Mouse (Mus musculus): ENCODE measurements around the gene Ogfod2.

DNA sequence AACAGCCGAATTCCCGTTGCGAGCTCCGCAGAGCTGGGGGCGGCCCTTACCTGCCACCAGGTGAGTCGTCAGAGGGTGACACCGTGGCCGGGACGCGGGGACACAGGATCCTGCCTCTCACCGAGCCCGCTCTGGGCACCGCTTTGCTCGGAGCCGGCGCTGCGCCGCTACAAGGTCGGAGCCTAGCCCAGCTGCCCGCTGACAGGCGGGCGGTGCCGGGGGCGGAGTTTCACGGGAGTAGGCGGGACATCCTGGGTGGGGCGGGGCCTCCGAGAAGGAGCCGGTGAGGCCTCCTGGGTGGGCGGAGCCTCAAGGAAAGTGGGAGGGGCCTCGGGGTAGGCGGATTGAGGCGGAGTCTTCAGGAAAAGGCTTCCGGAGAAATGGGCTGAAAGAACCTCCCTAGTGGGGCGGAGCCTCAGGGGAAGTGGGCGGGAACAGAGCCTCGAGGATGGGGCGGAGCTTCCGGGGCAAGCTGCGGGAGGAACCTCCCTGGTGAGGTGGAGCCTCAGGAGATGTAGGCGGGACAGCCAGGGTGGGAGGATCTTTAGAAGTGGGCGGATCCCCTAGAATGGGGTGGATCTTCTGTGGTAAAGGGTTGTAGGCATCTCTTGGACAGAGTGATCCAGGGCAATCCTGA lies 16.4 kb upstream of the Ogfod2 start, which contains the start of gene Abcb9:
- TF ChIP-seq TAL1 (IDR thresholded peaks at IDR 0.05; ENCODE audit: low read length) = no peak
- TF ChIP-seq GATA1 (IDR thresholded peaks at IDR 0.05; ENCODE audit: low read length) = no peak
